Mouse (Mus musculus) myocyte (in vitro differentiated cells): Measurements from ENCODE around the gene Samd7.

ENCODE experiments used
- CEBPB ChIP-seq: IDR thresholded peaks from 2 replicates; pipeline ENCODE4 v1.6.1; 2011; ENCODE audit warnings: mild to moderate bottlenecking, moderate library complexity; ENCODE audit not compliant: poor library complexity, insufficient read depth, severe bottlenecking
- E2F4 ChIP-seq: IDR thresholded peaks from one replicate; pipeline ENCODE4 v1.6.1; 2011; ENCODE audit warnings: mild to moderate bottlenecking, control low read depth, moderate library complexity; ENCODE audit not compliant: insufficient read depth
- MAX ChIP-seq: IDR thresholded peaks from one replicate; pipeline ENCODE4 v1.6.1; 2011; ENCODE audit warnings: low read depth, mild to moderate bottlenecking, control low read depth
- MYOD1 ChIP-seq, 3 experiments: IDR thresholded peaks; one replicate each; pipeline ENCODE4 v1.6.1; 2011; ENCODE audit warnings: control low read depth in 2 of 3, low read depth in 2 of 3, mild to moderate bottlenecking in 2 of 3, moderate library complexity in 1 of 3; ENCODE audit not compliant: insufficient read length in 2 of 3, control insufficient read depth in 1 of 3
- POLR2A ChIP-seq: IDR thresholded peaks from one replicate; pipeline ENCODE4 v1.6.1; 2011; ENCODE audit warnings: low read depth, mild to moderate bottlenecking, control low read depth, moderate library complexity; ENCODE audit not compliant: insufficient read length
- POLR2AphosphoS2 ChIP-seq: IDR thresholded peaks from one replicate; pipeline ENCODE4 v1.6.1; 2011; ENCODE audit warnings: low read depth, control low read depth; ENCODE audit not compliant: insufficient read length
- TCF3 ChIP-seq: IDR thresholded peaks from one replicate; pipeline ENCODE4 v1.6.1; 2011; ENCODE audit warnings: low read depth, control low read depth; ENCODE audit not compliant: insufficient read length
- USF1 ChIP-seq: IDR thresholded peaks from one replicate; pipeline ENCODE4 v1.6.1; 2011; ENCODE audit warnings: low read depth, mild to moderate bottlenecking, control low read depth, moderate library complexity

DNA sequence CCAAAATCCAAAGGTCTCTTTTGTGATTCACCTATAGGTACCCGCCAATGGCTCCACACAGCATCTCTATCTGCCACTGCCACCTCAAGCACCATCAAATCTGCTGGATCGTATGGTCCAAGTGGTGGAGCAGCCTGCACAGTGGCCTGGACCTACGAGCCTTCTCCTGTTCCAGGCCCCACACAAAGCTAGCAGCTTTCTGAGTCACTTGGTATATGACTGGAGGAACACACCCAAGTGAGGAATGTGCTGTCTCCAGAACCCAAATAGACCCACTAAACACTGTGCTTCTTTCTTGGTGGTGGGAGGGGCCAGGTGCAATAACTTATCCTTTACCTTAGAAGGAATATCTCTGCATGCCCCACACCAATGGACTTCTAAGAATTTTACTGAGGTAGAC is 40.1 kb upstream of the Samd7 start:
- TF ChIP-seq POLR2A (no peak), USF1 (no peak), E2F4 (no peak), CEBPB (no peak), MYOD1 (IDR thresholded peaks at IDR 0.05; ENCODE audit: control insufficient read depth in 1 of 3, insufficient read length in 2 of 3, low read depth in 2 of 3) (no peak), POLR2AphosphoS2 (no peak), TCF3 (no peak), MAX (no peak)
